Mouse (Mus musculus) intestine, postnatal 0 days (tissue): ENCODE results near the gene Fam3b. TPM values are rescaled to one million over a fixed set of nuclear protein-coding genes. Genes with fewer than 3 reads are reported as not detected.

Experiments used
- ATAC-seq: fragments of 200-750 bp; cut with Nextera tagmentation; 2 replicates; pipeline ENCODE4 v1.8.0; 2017; ENCODE audit warnings: mild to moderate bottlenecking, moderate TSS enrichment, moderate library complexity
- H3K27ac ChIP-seq: fragments of 300-500 bp; sonication (generic); 2 replicates; pipeline ENCODE4 v1.5.1; 2014; ENCODE audit warnings: mild to moderate bottlenecking, low read depth, low read length, moderate library complexity
- H3K27me3 ChIP-seq: fragments of 300-500 bp; sonication (generic); replicated peaks from 2 replicates; pipeline ENCODE4 v1.6.1; 2014; ENCODE audit warnings: low read length, mixed read lengths; ENCODE audit not compliant: control insufficient read depth, insufficient read depth
- H3K36me3 ChIP-seq: fragments of 300-500 bp; sonication (generic); 2 replicates; pipeline ENCODE4 v1.6.1; 2014; ENCODE audit warnings: mild to moderate bottlenecking, moderate library complexity; ENCODE audit not compliant: control insufficient read depth, insufficient read depth
- H3K4me1 ChIP-seq: fragments of 300-500 bp; sonication (generic); replicated peaks from 2 replicates; pipeline ENCODE4 v1.6.1; 2014; ENCODE audit warnings: antibody characterized with exemption, low read length, mixed read lengths; ENCODE audit not compliant: control insufficient read depth, insufficient read depth
- H3K4me2 ChIP-seq: fragments of 300-500 bp; sonication (generic); replicated peaks from 2 replicates; pipeline ENCODE4 v1.6.1; 2014; ENCODE audit warnings: low read depth, mild to moderate bottlenecking, moderate library complexity
- H3K4me3 ChIP-seq: fragments of 300-500 bp; sonication (generic); 2 replicates; pipeline ENCODE4 v1.5.1; 2014; ENCODE audit warnings: low read depth, low read length
- H3K9ac ChIP-seq: fragments of 300-500 bp; sonication (generic); 2 replicates; pipeline ENCODE4 v1.6.1; 2014; ENCODE audit warnings: mild to moderate bottlenecking, low read depth, low read length
- H3K9me3 ChIP-seq: fragments of 300-500 bp; sonication (generic); 2 replicates; pipeline ENCODE4 v1.6.1; 2016; ENCODE audit warnings: mixed run types; ENCODE audit not compliant: control insufficient read depth
- CTCF ChIP-seq: sonication (generic); IDR thresholded peaks from 2 replicates; pipeline ENCODE4 v1.5.1; 2016; ENCODE audit warnings: low read depth, mild to moderate bottlenecking, control low read depth, antibody characterized with exemption, moderate library complexity
- WGBS: fragments of 180-500 bp; shearing (Covaris S2); extraction: QIAGEN DNeasy Blood & Tissue Kit; methylation state at CpG from one replicate; pipeline ENCODE4 v1.1.7; 2014; 5-methylcytosine and 5-hydroxymethylcytosine counted together
- polyA plus RNA-seq: library from polyadenylated mRNA; unstranded; fragments of >200 nt; fragmentation: Nextera tagmentation; extraction: Ambion mirVana; gene quantifications from 2 replicates; pipeline ENCODE4 v1.2.1, GENCODE M21; 2015

The Fam3b gene
- polyA plus RNA-seq, 1 experiment from 2014 or later = 5.8 TPM

DNA sequence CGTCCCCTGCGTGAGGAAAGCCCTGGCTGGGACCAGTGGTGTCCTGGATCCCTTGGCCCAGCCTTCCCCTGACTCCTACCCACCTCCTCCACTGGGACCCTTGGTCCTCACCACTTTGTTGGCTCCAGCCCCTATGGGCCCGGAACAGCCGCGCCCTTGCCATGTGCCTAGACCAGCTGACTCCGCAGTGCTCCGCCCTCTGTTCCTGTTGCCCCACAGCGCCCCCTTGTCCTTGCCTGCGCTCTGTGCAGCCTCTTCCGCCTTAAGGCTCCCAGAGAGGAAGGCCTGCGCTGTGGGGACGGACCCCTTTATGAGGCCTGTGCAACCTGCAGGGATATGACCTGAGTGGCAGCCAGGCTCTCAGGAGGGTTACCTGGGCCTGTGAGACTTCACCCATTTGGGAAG, 2.3 kb downstream of the Fam3b start:
- Histone ChIP-seq H3K4me2 (no peak overlapping the region), H3K36me3 (no peaks in the 10 kb centered on the region), H3K9ac (no peak overlapping the region), H3K4me3 (no peak overlapping the region), H3K9me3 (no peaks in the 10 kb centered on the region), H3K27me3 (no peaks in the 10 kb centered on the region), H3K4me1 (peaks cover 6% of the 10 kb centered on the region; the same call in 1 of the 2 replicates), H3K27ac (no peak overlapping the region)
- WGBS = 86% methylated on average over 12 of the region's 12 CpGs
- ATAC-seq = 0 out of 2 replicates have a peak, but pooled peaks have one; percentile 26
- peak; percentile 52 for TF ChIP-seq CTCF

DNA sequence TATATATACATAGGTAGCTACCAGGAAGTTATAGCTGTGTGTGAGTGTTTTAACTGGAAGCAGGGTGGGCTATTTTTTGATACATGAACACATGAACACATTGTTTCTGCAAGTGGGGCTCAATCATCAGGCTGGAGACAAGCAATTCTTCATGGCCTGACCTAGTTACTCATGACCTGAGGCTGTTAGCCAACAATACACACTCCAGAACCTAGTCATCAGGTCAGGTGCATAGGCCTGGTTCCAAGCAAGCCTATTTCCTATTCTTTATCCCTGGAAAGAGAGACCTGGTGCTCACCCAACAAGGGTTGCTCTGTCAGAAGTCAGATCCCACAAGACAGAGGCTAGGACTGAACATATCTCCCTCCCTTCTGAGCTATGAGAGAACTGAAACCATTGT, 3.1 kb downstream of the Fam3b start:
- Histone ChIP-seq H3K27me3 (no peaks in the 10 kb centered on the region), H3K9me3 (no peaks in the 10 kb centered on the region), H3K9ac (no peak overlapping the region), H3K27ac (no peak overlapping the region; the same call in 1 of the 2 replicates), H3K4me2 (no peak overlapping the region), H3K4me3 (no peak overlapping the region), H3K4me1 (peaks cover 6% of the 10 kb centered on the region; the same call in 1 of the 2 replicates), H3K36me3 (no peaks in the 10 kb centered on the region)
- TF ChIP-seq CTCF = no peak
- ATAC-seq = no peak

GRCm38 (mm10) chr16:97510849-97511248, 3.8 kb downstream of the Fam3b start:
- TF ChIP-seq CTCF = no peak
- Histone ChIP-seq H3K36me3 (no peaks in the 10 kb centered on the region), H3K27me3 (no peaks in the 10 kb centered on the region), H3K9me3 (no peaks in the 10 kb centered on the region), H3K4me3 (no peak overlapping the region), H3K9ac (no peak overlapping the region), H3K27ac (peak overlapping the region; percentile 35; the same call in 1 of the 2 replicates), H3K4me1 (peaks cover 6% of the 10 kb centered on the region; the same call in 1 of the 2 replicates), H3K4me2 (no peak overlapping the region)
- WGBS = 9% methylated on average over 5 of the region's 5 CpGs
- peak; percentile 31; the same call in 1 of the 2 replicates for ATAC-seq

DNA sequence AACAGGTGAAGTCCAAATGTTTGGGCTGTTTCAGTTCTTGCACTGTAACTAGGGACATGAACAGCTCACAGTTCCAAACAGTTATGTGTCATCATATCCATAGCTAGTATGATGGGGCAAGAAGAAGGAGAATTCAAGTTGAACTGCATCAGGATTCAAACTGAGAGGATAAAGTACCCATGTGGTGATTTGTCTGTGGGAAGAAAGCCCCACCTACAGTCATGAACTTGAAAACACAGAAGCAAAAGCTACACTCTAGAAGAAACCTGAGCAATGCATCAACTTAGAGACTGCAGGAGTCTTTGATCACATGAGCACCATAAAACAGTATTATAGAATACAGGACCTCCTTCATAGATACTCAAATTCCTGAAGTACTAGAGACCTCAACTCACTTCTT, 6.8 kb downstream of the Fam3b start:
- no peak overlapping the region for H3K27ac ChIP-seq
- peaks cover 3% of the 10 kb centered on the region; the same call in 1 of the 2 replicates for H3K4me1 ChIP-seq
- no peak overlapping the region for H3K4me2 ChIP-seq
- H3K27me3 ChIP-seq = no peaks in the 10 kb centered on the region
- H3K9me3 ChIP-seq = no peaks in the 10 kb centered on the region
- TF ChIP-seq CTCF = peak; percentile 46
- no peak overlapping the region for H3K4me3 ChIP-seq
- no peaks in the 10 kb centered on the region for H3K36me3 ChIP-seq
- H3K9ac ChIP-seq = no peak overlapping the region
- ATAC-seq = no peak

GRCm38 (mm10) chr16:97504793-97505192, 9.8 kb downstream of the Fam3b start:
- ATAC-seq = peak; percentile 91
- peak overlapping the region; percentile 28 for H3K4me2 ChIP-seq
- 47% methylated on average over 3 of the region's 3 CpGs for WGBS
- H3K27ac ChIP-seq = no peak overlapping the region
- no peak overlapping the region for H3K4me3 ChIP-seq
- no peaks in the 10 kb centered on the region for H3K9me3 ChIP-seq
- no peak overlapping the region for H3K9ac ChIP-seq
- no peaks in the 10 kb centered on the region for H3K27me3 ChIP-seq
- H3K4me1 ChIP-seq = peaks cover 3% of the 10 kb centered on the region; the same call in 1 of the 2 replicates
- TF ChIP-seq CTCF = no peak
- H3K36me3 ChIP-seq = no peaks in the 10 kb centered on the region

DNA sequence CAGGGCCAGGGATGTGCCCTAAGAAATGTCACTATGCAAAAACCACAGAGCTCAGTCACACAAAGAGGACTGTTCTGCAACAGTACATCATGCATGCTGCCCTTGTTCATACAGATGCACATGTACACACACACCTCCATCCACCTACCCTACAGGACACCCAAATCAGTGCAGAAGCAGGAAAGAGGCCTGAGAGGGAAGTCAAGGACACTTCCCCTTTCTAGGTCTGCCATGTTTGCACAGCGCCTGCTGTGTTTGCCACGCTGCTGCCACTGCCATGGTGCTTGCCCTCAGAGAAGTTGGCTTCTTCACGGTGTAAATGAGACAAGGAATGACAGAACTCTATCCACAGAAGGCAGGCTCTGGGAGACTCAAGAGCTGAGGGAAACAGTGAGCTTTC, 10.8 kb downstream of the Fam3b start:
- no peak for TF ChIP-seq CTCF
- ATAC-seq = no peak
- Histone ChIP-seq H3K27me3 (no peaks in the 10 kb centered on the region), H3K36me3 (no peaks in the 10 kb centered on the region), H3K4me2 (no peak overlapping the region), H3K9me3 (no peaks in the 10 kb centered on the region), H3K9ac (no peak overlapping the region), H3K27ac (no peak overlapping the region), H3K4me1 (peaks cover 3% of the 10 kb centered on the region; the same call in 1 of the 2 replicates), H3K4me3 (no peak overlapping the region)
- 79% methylated on average over 3 of the region's 3 CpGs for WGBS

- Histone ChIP-seq H3K4me2 (no peak overlapping the region), H3K27me3 (no peaks in the 10 kb centered on the region), H3K4me3 (no peak overlapping the region), H3K9ac (no peak overlapping the region), H3K9me3 (no peaks in the 10 kb centered on the region), H3K27ac (no peak overlapping the region), H3K36me3 (no peaks in the 10 kb centered on the region), H3K4me1 (peaks cover 9% of the 10 kb centered on the region)
- no peak for ATAC-seq
- TF ChIP-seq CTCF = no peak
- WGBS = 82% methylated on average over 7 of the region's 7 CpGs
These were observed 13.7 kb downstream of the Fam3b start for GRCm38 (mm10) chr16:97500901-97501300.
